Mouse (Mus musculus): ENCODE results near the gene Cfap157. TPM values are rescaled to one million over a fixed set of nuclear protein-coding genes. Genes with fewer than 3 reads are reported as not detected.

Gene Cfap157
- total and polyA plus RNA-seq, 3 experiments: 0.12 TPM; not detected in 2

DNA sequence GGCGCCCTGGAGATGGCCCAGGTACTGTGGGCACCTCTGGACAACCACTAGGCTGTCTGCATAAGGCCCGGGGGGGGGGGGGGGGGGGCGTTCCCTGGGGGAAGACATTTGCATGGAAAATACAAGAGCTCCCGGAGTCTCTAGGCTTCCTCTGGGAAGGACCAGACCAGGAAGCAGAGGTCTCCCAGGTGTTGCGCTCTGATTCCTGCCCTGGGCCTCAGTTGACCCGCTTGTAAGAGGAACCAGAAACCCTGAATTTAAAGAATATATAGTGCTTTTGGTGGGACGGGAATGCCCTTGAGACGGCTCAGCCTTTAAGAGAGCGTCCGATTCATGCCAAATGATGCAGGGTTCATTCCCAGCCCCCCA, 32.6 kb downstream of the Cfap157 start:
- no peak for DNase-seq
- no peak overlapping the region for H3K9ac ChIP-seq (ENCODE audit: low read depth, low read length)
- no peaks in the 10 kb centered on the region; the same call in 1 of the 2 replicates for H3K4me1 ChIP-seq (ENCODE audit: control insufficient read depth, insufficient read depth, low read length)
- H3K27me3 ChIP-seq (ENCODE audit: control insufficient read depth, insufficient read depth, low read length): no peaks in the 10 kb centered on the region
- H3K27ac ChIP-seq: no peak overlapping the region
- intact Hi-C loops (cut with DNase I): no loop called here
- H3K36me3 ChIP-seq (ENCODE audit: control insufficient read depth, insufficient read depth, low read length): no peaks in the 10 kb centered on the region
- H3K4me3 ChIP-seq: peak overlapping the region; percentile 36; the same call in 1 of the 2 replicates
- 50% methylated on average over 10 of the region's 10 CpGs for WGBS
- H3K79me2 ChIP-seq (replicated peaks; ENCODE audit: control insufficient read depth, insufficient read depth, low read length): no peaks in the 10 kb centered on the region
- no peak for TF ChIP-seq CTCF (IDR thresholded peaks at IDR 0.05)

DNA sequence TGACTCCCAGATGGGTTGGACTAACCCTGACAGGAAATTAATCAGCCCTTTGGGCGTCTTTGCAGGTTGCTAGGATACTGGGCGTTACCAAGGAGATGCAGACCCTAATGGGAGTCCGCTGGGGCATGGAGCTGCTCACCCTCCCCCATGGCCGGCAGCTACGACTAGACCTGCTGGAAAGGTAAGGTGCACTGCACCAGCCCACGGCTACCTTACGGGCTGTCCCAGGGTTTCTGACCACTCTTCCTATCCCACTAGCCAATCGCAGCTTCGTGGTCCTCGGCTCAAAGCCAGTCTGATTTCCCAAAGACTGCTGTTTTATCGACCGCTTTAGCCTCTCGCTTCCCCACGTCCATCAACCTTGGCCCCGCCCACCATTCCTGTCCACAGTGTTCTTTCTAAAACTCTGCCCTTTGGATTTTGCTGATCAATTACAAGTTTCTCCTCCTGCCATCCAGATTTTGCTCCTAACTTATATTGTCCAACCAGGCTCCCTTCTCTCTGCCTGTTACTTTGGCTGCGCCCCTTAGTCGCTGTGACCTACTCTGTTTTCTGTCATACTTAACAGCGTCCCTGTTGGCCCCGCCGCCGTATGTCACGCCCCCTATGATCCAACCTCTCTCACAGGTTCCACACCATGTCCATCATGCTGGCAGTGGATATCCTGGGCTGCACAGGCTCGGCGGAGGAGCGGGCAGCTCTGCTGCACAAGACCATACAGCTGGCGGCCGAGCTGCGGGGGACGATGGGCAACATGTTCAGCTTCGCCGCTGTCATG, 33.2 kb downstream of the Cfap157 start:
- H3K4me1 ChIP-seq (ENCODE audit: control insufficient read depth, insufficient read depth, low read length): no peaks in the 10 kb centered on the region
- no peaks in the 10 kb centered on the region for H3K79me2 ChIP-seq (replicated peaks; ENCODE audit: control insufficient read depth, insufficient read depth, low read length)
- DNase-seq: peak; percentile 54 to 66
- 49% methylated on average over 31 of the region's 31 CpGs for WGBS
- TF ChIP-seq POLR2A (IDR thresholded peaks at IDR 0.05; ENCODE audit: insufficient read depth, low read depth, low read length): peak; percentile 51; the same call in 1 of the 2 replicates
- TF ChIP-seq EP300 (IDR thresholded peaks at IDR 0.05; ENCODE audit: insufficient read depth, low read depth, low read length): no peak
- H3K4me3 ChIP-seq: peak overlapping the region; percentile 36
- no peaks in the 10 kb centered on the region for H3K27me3 ChIP-seq (ENCODE audit: control insufficient read depth, insufficient read depth, low read length)
- H3K36me3 ChIP-seq (ENCODE audit: control insufficient read depth, insufficient read depth, low read length): no peaks in the 10 kb centered on the region
- no peak overlapping the region for H3K9ac ChIP-seq (ENCODE audit: low read depth, low read length)
- intact Hi-C loops (cut with DNase I): no loop called here
- no peak overlapping the region for H3K27ac ChIP-seq

DNA sequence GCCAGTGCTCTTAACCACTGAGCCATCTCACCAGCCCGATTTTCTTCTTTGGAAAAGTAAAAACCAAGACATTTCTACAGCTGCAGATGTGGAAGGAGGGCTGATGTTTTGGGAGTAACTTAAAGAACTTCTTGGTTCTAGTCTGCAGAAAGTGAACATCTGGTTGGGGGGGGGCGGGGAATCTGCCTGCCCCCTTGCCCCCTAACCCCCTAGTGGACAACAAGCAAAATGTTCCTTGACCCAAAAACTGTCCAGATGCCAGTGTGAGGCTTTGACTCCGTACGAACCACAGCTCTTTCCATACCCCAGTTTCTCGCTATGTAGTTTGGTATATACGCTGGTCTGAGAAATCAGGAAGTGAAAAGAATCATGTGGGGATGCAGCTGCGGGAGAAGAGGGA, 34.0 kb downstream of the Cfap157 start:
- no peak for DNase-seq
- 69% methylated on average over 7 of the region's 7 CpGs for WGBS
- no peaks in the 10 kb centered on the region for H3K36me3 ChIP-seq (ENCODE audit: control insufficient read depth, insufficient read depth, low read length)
- TF ChIP-seq CTCF (IDR thresholded peaks at IDR 0.05): peak; percentile 29
- no peak for TF ChIP-seq POLR2A (IDR thresholded peaks at IDR 0.05; ENCODE audit: insufficient read depth, low read depth, low read length)
- no peak for TF ChIP-seq EP300 (IDR thresholded peaks at IDR 0.05; ENCODE audit: insufficient read depth, low read depth, low read length)
- H3K9ac ChIP-seq (ENCODE audit: low read depth, low read length): no peak overlapping the region
- no peaks in the 10 kb centered on the region for H3K27me3 ChIP-seq (ENCODE audit: control insufficient read depth, insufficient read depth, low read length)
- H3K27ac ChIP-seq: no peak overlapping the region
- intact Hi-C loops (cut with DNase I): no loop called here
- no peak overlapping the region for H3K4me3 ChIP-seq
- no peaks in the 10 kb centered on the region for H3K79me2 ChIP-seq (replicated peaks; ENCODE audit: control insufficient read depth, insufficient read depth, low read length)
- no peaks in the 10 kb centered on the region for H3K4me1 ChIP-seq (ENCODE audit: control insufficient read depth, insufficient read depth, low read length)

DNA sequence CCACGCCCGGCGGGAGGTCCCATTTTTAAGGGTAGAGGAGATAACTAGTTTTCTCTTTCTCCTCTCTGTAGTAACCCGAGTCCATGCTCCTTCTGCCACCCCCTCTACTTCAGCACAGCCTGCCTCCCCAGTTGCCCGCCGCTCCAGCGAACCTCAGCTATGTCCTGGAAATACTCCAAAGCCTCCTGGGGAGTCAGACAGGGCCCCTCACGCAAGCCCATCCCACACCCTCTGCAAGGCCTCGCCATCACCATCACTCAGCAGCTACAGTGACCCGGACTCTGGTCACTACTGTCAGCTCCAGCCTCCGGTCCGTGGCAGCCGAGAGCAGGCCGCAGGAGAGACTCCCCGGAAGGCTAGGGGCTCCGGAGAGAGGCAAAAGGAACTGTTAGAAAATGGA, 35.1 kb downstream of the Cfap157 start:
- peak in 1 of 2 experiments; percentile 16 for DNase-seq
- Histone ChIP-seq H3K27me3 (ENCODE audit: control insufficient read depth, insufficient read depth, low read length) (no peaks in the 10 kb centered on the region), H3K4me1 (ENCODE audit: control insufficient read depth, insufficient read depth, low read length) (no peaks in the 10 kb centered on the region; the same call in 1 of the 2 replicates), H3K36me3 (ENCODE audit: control insufficient read depth, insufficient read depth, low read length) (no peaks in the 10 kb centered on the region), H3K4me3 (no peak overlapping the region), H3K9ac (ENCODE audit: low read depth, low read length) (no peak overlapping the region), H3K79me2 (replicated peaks; ENCODE audit: control insufficient read depth, insufficient read depth, low read length) (no peaks in the 10 kb centered on the region), H3K27ac (no peak overlapping the region)
- intact Hi-C loops (cut with DNase I): no loop called here
- WGBS: 83% methylated on average over 16 of the region's 16 CpGs
- TF ChIP-seq EP300 (IDR thresholded peaks at IDR 0.05; ENCODE audit: insufficient read depth, low read depth, low read length) (no peak), POLR2A (IDR thresholded peaks at IDR 0.05; ENCODE audit: insufficient read depth, low read depth, low read length) (no peak), CTCF (IDR thresholded peaks at IDR 0.05) (no peak)

DNA sequence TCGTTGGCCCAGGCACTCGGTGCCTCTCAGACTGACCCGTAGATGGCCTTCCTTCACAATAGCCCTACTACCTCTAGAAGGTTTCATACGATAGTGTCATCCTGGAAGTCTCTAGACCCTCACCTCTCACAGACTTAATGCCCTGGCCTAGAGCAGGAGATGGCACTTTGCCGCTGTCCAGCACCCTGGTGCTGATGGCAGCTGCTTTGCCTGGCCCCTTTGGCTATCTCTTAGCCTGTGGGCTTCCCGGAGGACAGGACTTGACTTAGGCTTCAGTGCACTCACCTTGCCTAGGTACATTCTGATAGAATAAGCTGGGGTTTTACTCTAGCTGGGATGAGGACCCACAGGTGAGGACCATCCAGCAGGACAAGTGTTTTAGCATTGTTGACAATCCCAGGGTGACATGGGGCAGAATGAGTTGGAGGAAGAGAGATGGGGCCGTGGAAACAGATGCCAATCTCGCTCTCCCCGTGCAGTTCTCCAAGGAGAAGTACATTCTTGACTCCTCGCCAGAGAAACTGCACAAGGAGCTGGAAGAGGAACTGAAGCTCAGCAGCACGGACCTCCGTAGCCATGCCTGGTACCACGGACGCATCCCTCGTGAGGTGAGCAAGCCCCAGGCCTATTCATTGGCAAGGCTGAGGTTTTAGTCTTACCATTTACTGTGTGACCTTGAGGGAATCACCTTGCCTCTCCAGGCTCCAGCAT, 39.8 kb downstream of the Cfap157 start:
- 41% methylated on average over 15 of the region's 15 CpGs for WGBS
- Histone ChIP-seq H3K4me3 (no peak overlapping the region), H3K27me3 (ENCODE audit: control insufficient read depth, insufficient read depth, low read length) (peaks cover 2% of the 10 kb centered on the region; the same call in 1 of the 2 replicates), H3K36me3 (ENCODE audit: control insufficient read depth, insufficient read depth, low read length) (peaks cover 2% of the 10 kb centered on the region; the same call in 1 of the 2 replicates), H3K4me1 (ENCODE audit: control insufficient read depth, insufficient read depth, low read length) (peaks cover 3% of the 10 kb centered on the region), H3K27ac (no peak overlapping the region), H3K9ac (ENCODE audit: low read depth, low read length) (no peak overlapping the region), H3K79me2 (replicated peaks; ENCODE audit: control insufficient read depth, insufficient read depth, low read length) (peaks cover 5% of the 10 kb centered on the region)
- no peak for TF ChIP-seq CTCF (IDR thresholded peaks at IDR 0.05)
- no peak for TF ChIP-seq EP300 (IDR thresholded peaks at IDR 0.05; ENCODE audit: insufficient read depth, low read depth, low read length)
- TF ChIP-seq POLR2A (IDR thresholded peaks at IDR 0.05; ENCODE audit: insufficient read depth, low read depth, low read length): no peak
- intact Hi-C loops (cut with DNase I): no loop called here
- no peak for DNase-seq

DNA sequence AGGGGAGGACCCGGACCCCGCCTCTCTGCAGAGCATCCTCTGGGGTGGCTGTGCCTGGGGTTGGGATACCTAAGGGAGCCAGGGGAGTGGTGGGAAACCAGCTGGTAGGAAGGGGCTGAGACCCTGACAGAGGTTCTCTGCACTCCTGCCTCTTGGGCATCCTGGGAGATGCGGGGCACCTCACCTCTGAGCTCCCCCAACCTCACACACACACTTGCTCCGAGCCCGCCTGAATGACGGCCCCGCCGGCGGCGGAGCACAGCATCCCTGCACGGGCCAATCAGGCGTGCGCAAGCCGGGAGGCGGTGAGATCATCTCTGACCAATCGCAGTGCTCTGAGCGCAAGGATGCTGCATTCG, 42.1 kb downstream of the Cfap157 start:
- no peak for DNase-seq
- H3K9ac ChIP-seq (ENCODE audit: low read depth, low read length): no peak overlapping the region
- 37% methylated on average over 18 of the region's 18 CpGs for WGBS
- H3K4me3 ChIP-seq: no peak overlapping the region
- intact Hi-C loops (cut with DNase I): no loop called here
- no peak for TF ChIP-seq EP300 (IDR thresholded peaks at IDR 0.05; ENCODE audit: insufficient read depth, low read depth, low read length)
- no peak for TF ChIP-seq POLR2A (IDR thresholded peaks at IDR 0.05; ENCODE audit: insufficient read depth, low read depth, low read length)
- no peak for TF ChIP-seq CTCF (IDR thresholded peaks at IDR 0.05)
- peaks cover 6% of the 10 kb centered on the region; the same call in 1 of the 2 replicates for H3K36me3 ChIP-seq (ENCODE audit: control insufficient read depth, insufficient read depth, low read length)
- H3K27ac ChIP-seq: no peak overlapping the region
- H3K27me3 ChIP-seq (ENCODE audit: control insufficient read depth, insufficient read depth, low read length): peaks cover 2% of the 10 kb centered on the region; the same call in 1 of the 2 replicates
- peaks cover 5% of the 10 kb centered on the region for H3K79me2 ChIP-seq (replicated peaks; ENCODE audit: control insufficient read depth, insufficient read depth, low read length)
- H3K4me1 ChIP-seq (ENCODE audit: control insufficient read depth, insufficient read depth, low read length): peaks cover 3% of the 10 kb centered on the region

All from heart, adult 2 months (tissue).